Mouse (Mus musculus): Measurements from ENCODE around the gene Gas7. TPM values are rescaled to one million over a fixed set of nuclear protein-coding genes. Genes with fewer than 3 reads are reported as not detected.

Gas7 gene
- polyA plus RNA-seq, 1 experiment from 2014 or later = 27.0 TPM

DNA sequence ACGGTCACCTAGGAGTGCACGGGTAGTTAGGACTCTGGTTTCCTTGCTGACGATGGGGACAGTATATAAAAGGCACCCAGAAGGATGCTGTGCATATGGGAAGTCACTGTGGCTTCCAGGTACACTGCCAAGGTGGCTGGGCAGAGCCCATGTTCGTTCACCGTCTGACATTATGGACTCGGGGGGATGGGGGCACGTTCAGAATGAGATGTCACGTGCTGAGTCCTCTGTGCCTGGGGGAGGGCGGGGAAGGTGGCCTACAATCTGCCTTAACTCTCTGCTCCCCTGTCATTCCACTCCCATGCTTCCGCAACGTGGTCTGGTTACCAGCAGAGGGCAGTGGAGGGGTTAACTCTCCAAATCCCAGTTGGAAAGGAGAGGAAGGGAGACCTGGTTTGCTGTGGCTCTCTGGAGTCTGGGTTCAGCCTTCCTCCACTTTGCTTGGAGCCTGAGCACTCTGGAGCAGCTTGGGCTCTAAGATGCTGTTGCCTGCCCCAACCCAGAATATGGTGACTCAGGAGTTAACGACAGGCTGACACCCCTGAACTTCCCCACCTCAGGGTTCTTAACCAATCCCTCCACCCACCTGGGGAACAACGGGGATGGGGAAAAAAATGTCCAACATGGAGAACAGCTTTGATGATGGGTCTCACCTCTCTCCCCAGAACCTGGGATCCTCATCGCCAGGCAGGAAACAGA lies 197.1 kb downstream of the Gas7 start:
- H3K36me3 ChIP-seq = no peaks in the 10 kb centered on the region
- H3K4me3 ChIP-seq = no peak overlapping the region
- no peak overlapping the region for H3K9ac ChIP-seq
- no peak overlapping the region for H3K27ac ChIP-seq
- WGBS = 15% methylated on average over 14 of the region's 14 CpGs
- no peaks in the 10 kb centered on the region for H3K27me3 ChIP-seq
- no peak for ATAC-seq (ENCODE audit: insufficient number of reproducible peaks, low FRiP score, low TSS enrichment, low read depth)
- H3K4me1 ChIP-seq = peaks cover 14% of the 10 kb centered on the region
- no peaks in the 10 kb centered on the region for H3K9me3 ChIP-seq
- peak overlapping the region; percentile 19; the same call in 1 of the 2 replicates for H3K4me2 ChIP-seq

GRCm38 (mm10) chr11:67652893-67653255 lies 197.6 kb downstream of the Gas7 start:
- no peak for ATAC-seq (ENCODE audit: insufficient number of reproducible peaks, low FRiP score, low TSS enrichment, low read depth)
- H3K9me3 ChIP-seq = no peaks in the 10 kb centered on the region
- no peaks in the 10 kb centered on the region for H3K36me3 ChIP-seq
- peaks cover 14% of the 10 kb centered on the region for H3K4me1 ChIP-seq
- no peak overlapping the region for H3K4me3 ChIP-seq
- peak overlapping the region; percentile 19; the same call in 1 of the 2 replicates for H3K4me2 ChIP-seq
- H3K27ac ChIP-seq = no peak overlapping the region
- 25% methylated on average over 6 of the region's 6 CpGs for WGBS
- no peaks in the 10 kb centered on the region for H3K27me3 ChIP-seq
- H3K9ac ChIP-seq = no peak overlapping the region

DNA sequence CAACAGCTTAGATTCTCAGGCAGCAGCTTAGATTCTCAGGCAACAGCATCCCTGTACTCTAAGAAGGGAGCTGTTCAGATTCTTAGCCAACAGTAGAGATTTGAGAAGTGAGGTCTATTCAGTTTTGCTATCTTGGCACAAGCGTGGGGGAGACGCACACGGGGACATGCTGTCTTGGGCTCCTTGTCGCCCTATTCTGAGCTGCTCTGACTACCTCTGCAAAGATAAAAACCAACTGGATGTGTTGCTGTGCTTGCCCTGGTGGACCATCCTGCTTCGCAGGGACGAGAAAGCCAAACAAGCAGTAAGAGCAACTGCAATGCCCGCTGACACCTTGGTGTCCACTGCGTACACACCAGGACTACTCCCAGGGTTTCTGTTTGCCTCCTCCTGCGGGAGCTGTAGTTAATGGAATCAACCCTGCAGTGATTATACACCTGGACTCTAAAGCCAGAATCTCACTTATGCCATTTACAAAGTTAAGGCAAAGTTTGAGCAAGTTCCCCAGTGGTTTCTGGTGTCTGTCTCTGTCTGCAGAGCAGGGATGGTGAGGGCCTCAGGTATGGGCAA lies 198.4 kb downstream of the Gas7 start:
- no peak overlapping the region for H3K27ac ChIP-seq
- H3K27me3 ChIP-seq = no peaks in the 10 kb centered on the region
- H3K9me3 ChIP-seq = no peaks in the 10 kb centered on the region
- no peak overlapping the region for H3K4me3 ChIP-seq
- no peak overlapping the region for H3K4me2 ChIP-seq
- no peak for ATAC-seq (ENCODE audit: insufficient number of reproducible peaks, low FRiP score, low TSS enrichment, low read depth)
- H3K36me3 ChIP-seq = no peaks in the 10 kb centered on the region
- 86% methylated on average over 9 of the region's 9 CpGs for WGBS
- peaks cover 14% of the 10 kb centered on the region for H3K4me1 ChIP-seq
- H3K9ac ChIP-seq = no peak overlapping the region

- WGBS = 87% methylated on average over 4 of the region's 4 CpGs
- H3K27me3 ChIP-seq = no peaks in the 10 kb centered on the region
Observed at GRCm38 (mm10) chr11:67654514-67654913, 199.3 kb downstream of the Gas7 start.

DNA sequence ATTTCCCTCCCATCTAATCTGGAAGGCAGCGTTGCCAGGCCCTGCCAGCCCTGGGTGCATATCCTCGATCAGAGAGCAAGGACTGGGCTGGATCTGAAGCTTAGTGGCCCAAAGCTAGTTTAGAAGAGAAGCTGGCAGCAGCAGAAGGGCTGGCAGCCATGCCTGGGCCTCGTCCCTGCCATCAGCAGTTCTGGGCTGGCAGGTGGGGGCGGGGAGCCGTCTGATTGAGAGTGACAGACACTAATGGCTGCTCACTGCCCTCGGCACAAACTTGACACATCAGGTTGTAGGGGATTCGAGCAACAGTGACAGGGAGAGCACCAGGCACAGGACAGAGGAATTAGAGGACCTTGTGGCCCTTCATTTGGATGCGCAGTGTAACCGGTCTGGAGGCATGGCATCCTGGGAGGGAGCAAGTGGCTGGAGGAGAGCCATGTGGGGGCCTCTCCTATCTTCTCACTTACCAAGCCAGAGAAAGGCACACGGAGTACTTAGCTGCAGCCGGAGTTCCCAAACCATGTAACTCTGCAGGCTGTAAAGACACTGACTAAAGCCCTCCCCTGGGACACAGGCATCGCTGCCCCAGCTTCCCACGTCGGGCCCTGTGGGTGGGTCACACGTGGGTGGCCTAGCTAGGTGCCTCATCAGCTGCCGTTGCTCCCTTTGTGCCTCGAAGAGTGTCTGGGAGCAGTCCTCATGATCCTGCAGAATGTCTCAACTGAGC lies 200.2 kb downstream of the Gas7 start:
- H3K9me3 ChIP-seq = no peaks in the 10 kb centered on the region
- no peak overlapping the region for H3K4me3 ChIP-seq
- H3K36me3 ChIP-seq = no peaks in the 10 kb centered on the region
- ATAC-seq (ENCODE audit: insufficient number of reproducible peaks, low FRiP score, low TSS enrichment, low read depth) = no peak
- no peak overlapping the region for H3K27ac ChIP-seq
- no peaks in the 10 kb centered on the region for H3K27me3 ChIP-seq
- H3K4me1 ChIP-seq = peaks cover 18% of the 10 kb centered on the region
- H3K9ac ChIP-seq = no peak overlapping the region
- H3K4me2 ChIP-seq = no peak overlapping the region
- 66% methylated on average over 17 of the region's 17 CpGs for WGBS

More at GRCm38 (mm10) chr11:67654514-67654913, 199.3 kb downstream of the Gas7 start:
- H3K4me2 ChIP-seq = no peak overlapping the region
- no peak for ATAC-seq (ENCODE audit: insufficient number of reproducible peaks, low FRiP score, low TSS enrichment, low read depth)
- H3K4me3 ChIP-seq = no peak overlapping the region
- H3K9me3 ChIP-seq = no peaks in the 10 kb centered on the region
- no peak overlapping the region for H3K9ac ChIP-seq
- no peak overlapping the region for H3K27ac ChIP-seq
- H3K36me3 ChIP-seq = no peaks in the 10 kb centered on the region
- H3K4me1 ChIP-seq = peaks cover 18% of the 10 kb centered on the region

DNA sequence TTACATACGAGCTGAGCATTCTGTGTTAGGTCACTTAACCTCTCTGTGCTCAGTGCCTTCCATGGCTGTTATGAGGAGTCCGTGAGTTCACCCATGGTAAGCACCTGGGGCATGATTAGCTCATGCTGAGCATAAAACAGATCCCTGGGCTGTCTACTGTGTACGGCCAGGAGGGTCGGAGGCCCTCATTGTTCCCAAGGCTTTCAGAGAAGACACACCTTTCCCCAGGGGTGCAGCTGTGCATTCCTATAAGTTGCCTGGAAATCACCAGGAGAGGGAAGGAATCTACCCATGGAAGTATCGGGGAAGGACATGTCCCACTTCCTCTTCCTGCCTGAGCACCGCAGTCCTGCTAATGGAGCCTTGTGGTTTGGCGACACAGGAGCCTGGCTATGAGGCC lies 201.1 kb downstream of the Gas7 start:
- H3K27me3 ChIP-seq = no peaks in the 10 kb centered on the region
- ATAC-seq (ENCODE audit: insufficient number of reproducible peaks, low FRiP score, low TSS enrichment, low read depth) = no peak
- 79% methylated on average over 7 of the region's 7 CpGs for WGBS
- H3K4me1 ChIP-seq = peaks cover 18% of the 10 kb centered on the region
- H3K9ac ChIP-seq = no peak overlapping the region
- H3K27ac ChIP-seq = no peak overlapping the region
- no peak overlapping the region for H3K4me3 ChIP-seq
- H3K9me3 ChIP-seq = no peaks in the 10 kb centered on the region
- H3K36me3 ChIP-seq = no peaks in the 10 kb centered on the region
- no peak overlapping the region for H3K4me2 ChIP-seq

GRCm38 (mm10) chr11:67656811-67657210 lies 201.6 kb downstream of the Gas7 start:
- Histone ChIP-seq H3K4me1 (peaks cover 17% of the 10 kb centered on the region), H3K9me3 (no peaks in the 10 kb centered on the region), H3K4me2 (no peak overlapping the region), H3K4me3 (no peak overlapping the region), H3K27me3 (no peaks in the 10 kb centered on the region), H3K9ac (no peak overlapping the region), H3K27ac (no peak overlapping the region), H3K36me3 (0 out of 2 replicates have a peak, but pooled peaks cover under 1% of the 10 kb centered on the region)
- WGBS = 85% methylated on average over 9 of the region's 9 CpGs
- no peak for ATAC-seq (ENCODE audit: insufficient number of reproducible peaks, low FRiP score, low TSS enrichment, low read depth)

- Histone ChIP-seq H3K4me2 (no peak overlapping the region), H3K4me3 (no peak overlapping the region), H3K27ac (no peak overlapping the region), H3K9ac (no peak overlapping the region), H3K4me1 (peaks cover 7% of the 10 kb centered on the region), H3K36me3 (peaks cover 3% of the 10 kb centered on the region; the same call in 1 of the 2 replicates), H3K9me3 (no peaks in the 10 kb centered on the region), H3K27me3 (no peaks in the 10 kb centered on the region)
- WGBS = 46% methylated on average over 11 of the region's 11 CpGs
- no peak for ATAC-seq (ENCODE audit: insufficient number of reproducible peaks, low FRiP score, low TSS enrichment, low read depth)
Observed at GRCm38 (mm10) chr11:67657685-67658382, 202.6 kb downstream of the Gas7 start.

- ATAC-seq (ENCODE audit: insufficient number of reproducible peaks, low FRiP score, low TSS enrichment, low read depth) = no peak
- 89% methylated on average over 8 of the region's 8 CpGs for WGBS
- H3K36me3 ChIP-seq = peaks cover 3% of the 10 kb centered on the region; the same call in 1 of the 2 replicates
- H3K27ac ChIP-seq = no peak overlapping the region
- H3K9me3 ChIP-seq = no peaks in the 10 kb centered on the region
- 0 out of 2 replicates have a peak, but pooled peaks cover 3% of the 10 kb centered on the region for H3K4me1 ChIP-seq
- no peak overlapping the region for H3K9ac ChIP-seq
- no peaks in the 10 kb centered on the region for H3K27me3 ChIP-seq
- no peak overlapping the region for H3K4me3 ChIP-seq
- H3K4me2 ChIP-seq = no peak overlapping the region
Observed at GRCm38 (mm10) chr11:67661465-67661864, 206.2 kb downstream of the Gas7 start.

DNA sequence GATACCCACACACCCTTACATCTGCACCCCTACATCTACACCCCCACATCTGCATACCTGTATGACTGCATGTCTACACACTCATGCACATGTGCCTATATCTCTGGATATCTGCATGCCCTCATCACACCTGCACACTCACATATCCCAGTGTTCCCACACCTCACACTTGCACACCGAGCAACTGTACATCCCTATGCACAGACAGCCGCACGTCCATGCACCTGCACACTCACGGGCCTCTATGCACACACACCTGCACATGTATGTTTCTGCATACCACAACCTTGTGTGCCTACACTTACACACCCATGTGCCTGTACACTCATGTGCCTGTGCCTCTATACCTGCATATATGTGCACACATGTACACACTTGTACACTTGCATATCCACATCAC lies 208.2 kb downstream of the Gas7 start:
- Histone ChIP-seq H3K9ac (no peak overlapping the region), H3K27ac (no peak overlapping the region), H3K4me1 (peaks cover 13% of the 10 kb centered on the region), H3K27me3 (no peaks in the 10 kb centered on the region), H3K36me3 (peaks cover 3% of the 10 kb centered on the region; the same call in 1 of the 2 replicates), H3K4me2 (no peak overlapping the region), H3K9me3 (no peaks in the 10 kb centered on the region), H3K4me3 (no peak overlapping the region)
- 92% methylated on average over 4 of the region's 4 CpGs for WGBS
- no peak for ATAC-seq (ENCODE audit: insufficient number of reproducible peaks, low FRiP score, low TSS enrichment, low read depth)

DNA sequence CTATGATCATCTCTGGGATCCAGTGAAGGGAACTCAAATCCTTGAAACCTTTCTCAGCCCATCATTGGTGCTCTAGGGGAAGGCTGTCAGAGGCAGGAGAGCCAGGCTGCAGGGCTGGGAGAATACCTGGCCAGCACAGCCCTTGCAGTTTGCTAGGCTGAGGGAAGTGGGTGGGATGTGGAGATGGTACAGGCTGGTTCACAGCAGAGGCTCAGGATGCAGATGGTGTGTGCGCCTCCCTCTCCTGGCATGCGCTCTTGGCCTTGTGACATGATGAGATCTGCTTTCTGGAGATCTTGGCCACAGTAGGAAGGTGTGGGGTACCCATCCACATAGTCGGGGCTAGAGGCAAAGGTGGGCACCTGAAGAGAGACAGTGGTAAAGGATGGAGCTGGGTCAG lies 209.0 kb downstream of the Gas7 start:
- 94% methylated on average over 3 of the region's 3 CpGs for WGBS
- H3K9ac ChIP-seq = no peak overlapping the region
- no peaks in the 10 kb centered on the region for H3K9me3 ChIP-seq
- H3K4me2 ChIP-seq = no peak overlapping the region
- no peak overlapping the region for H3K27ac ChIP-seq
- no peak for ATAC-seq (ENCODE audit: insufficient number of reproducible peaks, low FRiP score, low TSS enrichment, low read depth)
- peaks cover 3% of the 10 kb centered on the region; the same call in 1 of the 2 replicates for H3K36me3 ChIP-seq
- no peaks in the 10 kb centered on the region for H3K27me3 ChIP-seq
- H3K4me1 ChIP-seq = peaks cover 9% of the 10 kb centered on the region
- H3K4me3 ChIP-seq = no peak overlapping the region
